Mouse (Mus musculus) gastrocnemius, adult 8-10 months (tissue): ENCODE data around the gene Nol10. TPM values are rescaled to one million over a fixed set of nuclear protein-coding genes. Genes with fewer than 3 reads are reported as not detected.

Experiments
- DNase-seq, 2 experiments: peaks; one replicate each; pipeline ENCODE4 v3.0.0; 2022; ENCODE audit warnings: low spot score in 2 of 2
- total RNA-seq, 4 experiments: library from RNA; stranded (reverse); gene quantifications; 2 replicates each; pipeline ENCODE4 v1.2.4; 2022

The Nol10 gene
- total RNA-seq, result 1 to 10 TPM; 6.8 to 9.1 (median 8.6) TPM

DNA sequence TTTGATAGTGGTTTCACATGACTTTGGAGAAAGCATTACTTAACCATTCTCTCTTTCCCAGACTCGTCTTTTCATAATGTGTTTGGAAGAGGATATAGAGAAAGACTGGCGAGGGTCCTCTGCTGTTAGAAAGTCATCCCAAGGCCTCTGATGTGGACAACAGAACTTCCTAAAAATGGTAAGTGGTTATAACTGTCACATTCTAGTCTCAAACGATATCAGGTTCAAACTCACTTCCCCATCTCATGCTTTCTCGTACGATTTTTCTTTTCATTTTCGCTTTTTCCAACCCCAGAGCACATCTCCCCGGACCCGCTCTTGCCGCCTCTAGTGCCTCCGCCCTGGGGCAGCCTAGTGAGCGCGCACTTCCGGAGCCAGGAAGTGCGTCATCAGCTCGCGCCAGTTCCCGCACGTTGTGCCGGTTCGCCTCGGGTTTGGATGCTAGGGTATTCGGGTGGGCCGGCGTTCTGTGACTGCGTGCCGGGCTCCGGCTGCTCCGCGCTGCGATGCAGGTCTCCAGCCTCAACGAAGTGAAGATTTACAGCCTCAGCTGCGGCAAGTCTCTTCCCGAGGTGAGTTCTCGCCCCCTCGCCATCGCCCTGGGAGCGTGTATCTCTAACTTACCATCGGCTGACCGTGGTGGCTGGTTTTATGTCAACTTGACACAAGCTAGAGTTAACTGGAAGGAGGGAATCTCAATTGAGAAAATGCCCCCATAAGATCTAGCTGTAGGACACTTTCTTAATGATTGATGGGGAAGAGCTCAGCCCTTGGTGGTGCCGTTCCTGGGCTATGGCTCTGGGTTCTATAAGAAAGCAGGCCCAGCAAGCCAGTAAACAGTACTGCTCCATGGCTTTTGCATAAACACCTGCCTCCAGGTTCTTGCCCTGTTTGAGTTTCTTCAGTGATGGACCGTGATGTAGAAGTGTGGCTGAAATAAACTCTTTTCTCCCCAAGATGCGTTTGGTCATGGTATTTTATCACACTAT lies at the start of gene Nol10:
Gene Nol10, plus strand, starts transcription at position 411 of the 989 bp plus-strand sequence.
- DNase-seq, result peak; percentile 73 to 74

GRCm38 (mm10) chr12:17299902-17300301 lies 48.4 kb upstream of the Nol10 start:
- DNase-seq, result no peak

GRCm38 (mm10) chr12:17305445-17305844 lies 42.8 kb upstream of the Nol10 start:
- no peak for DNase-seq

- DNase-seq, result no peak
Observed at GRCm38 (mm10) chr12:17308246-17308645, 40.0 kb upstream of the Nol10 start.

DNA sequence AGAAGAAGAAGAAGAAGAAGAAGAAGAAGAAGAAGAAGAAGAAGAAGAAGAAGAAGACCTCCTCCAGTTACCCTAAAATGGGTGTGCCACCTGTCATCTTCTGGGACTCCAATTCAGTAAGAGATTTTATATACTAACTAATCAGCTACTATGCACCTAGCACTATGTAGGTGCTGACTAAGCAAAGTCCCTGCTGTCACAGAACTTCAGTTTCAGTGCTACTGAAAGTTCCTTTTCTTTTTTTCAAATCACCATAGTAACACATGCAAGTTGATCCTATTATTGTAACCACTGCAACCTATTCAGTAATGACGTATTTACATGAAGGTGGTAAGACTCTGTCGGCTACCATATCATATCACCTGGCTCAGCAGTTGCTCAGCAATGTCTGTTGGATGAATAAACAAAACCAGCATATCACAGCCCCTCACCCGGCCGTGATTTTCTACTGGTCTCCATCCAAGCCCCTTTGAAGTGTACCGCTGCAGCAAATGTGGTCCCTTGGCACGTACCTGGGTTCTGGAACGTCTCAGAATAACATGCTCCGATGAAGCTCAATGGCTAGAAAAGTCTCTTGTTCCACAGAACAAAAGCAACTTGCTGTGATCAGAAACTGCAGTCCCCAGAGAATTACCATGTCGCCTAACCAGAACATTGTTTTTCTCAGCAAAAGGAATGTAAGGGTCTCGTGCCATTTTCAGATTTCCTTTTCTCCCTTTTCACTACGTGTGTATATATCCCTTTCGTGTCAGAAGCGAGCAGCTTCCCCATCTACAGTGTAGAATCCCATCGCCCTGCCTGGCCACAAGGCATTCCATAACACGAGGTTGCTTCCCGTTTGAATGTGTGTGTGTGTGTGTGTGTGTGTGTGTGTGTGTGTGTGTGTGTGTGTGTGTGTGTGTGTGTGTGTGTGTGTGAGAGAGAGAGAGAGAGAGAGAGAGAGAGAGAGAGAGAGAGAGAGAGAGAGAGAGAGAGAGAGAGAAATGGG lies 37.1 kb upstream of the Nol10 start:
- DNase-seq, result no peak

DNA sequence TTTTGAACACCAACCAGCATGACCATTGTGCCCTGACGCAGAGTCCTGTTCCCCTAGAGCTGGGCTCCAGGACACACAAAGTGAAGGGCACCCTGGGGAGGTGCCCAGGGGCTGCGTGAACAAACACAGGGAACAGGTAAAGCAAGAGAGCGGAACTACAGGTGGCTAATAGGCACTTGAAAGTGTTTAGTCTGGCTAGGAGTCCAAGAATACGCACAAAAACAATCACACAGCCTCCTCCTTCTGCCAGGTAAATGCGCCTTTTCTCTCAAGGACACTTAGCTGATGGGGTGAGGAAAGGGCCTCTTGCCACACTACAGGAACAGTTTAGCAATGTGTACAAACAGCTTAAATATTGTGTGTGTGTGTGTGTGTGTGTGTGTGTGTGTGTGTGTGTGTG lies 32.2 kb upstream of the Nol10 start:
- no peak for DNase-seq

GRCm38 (mm10) chr12:17317970-17318369 lies 30.3 kb upstream of the Nol10 start:
- DNase-seq, result no peak

GRCm38 (mm10) chr12:17318453-17318852 lies 29.8 kb upstream of the Nol10 start:
- DNase-seq, result no peak

DNA sequence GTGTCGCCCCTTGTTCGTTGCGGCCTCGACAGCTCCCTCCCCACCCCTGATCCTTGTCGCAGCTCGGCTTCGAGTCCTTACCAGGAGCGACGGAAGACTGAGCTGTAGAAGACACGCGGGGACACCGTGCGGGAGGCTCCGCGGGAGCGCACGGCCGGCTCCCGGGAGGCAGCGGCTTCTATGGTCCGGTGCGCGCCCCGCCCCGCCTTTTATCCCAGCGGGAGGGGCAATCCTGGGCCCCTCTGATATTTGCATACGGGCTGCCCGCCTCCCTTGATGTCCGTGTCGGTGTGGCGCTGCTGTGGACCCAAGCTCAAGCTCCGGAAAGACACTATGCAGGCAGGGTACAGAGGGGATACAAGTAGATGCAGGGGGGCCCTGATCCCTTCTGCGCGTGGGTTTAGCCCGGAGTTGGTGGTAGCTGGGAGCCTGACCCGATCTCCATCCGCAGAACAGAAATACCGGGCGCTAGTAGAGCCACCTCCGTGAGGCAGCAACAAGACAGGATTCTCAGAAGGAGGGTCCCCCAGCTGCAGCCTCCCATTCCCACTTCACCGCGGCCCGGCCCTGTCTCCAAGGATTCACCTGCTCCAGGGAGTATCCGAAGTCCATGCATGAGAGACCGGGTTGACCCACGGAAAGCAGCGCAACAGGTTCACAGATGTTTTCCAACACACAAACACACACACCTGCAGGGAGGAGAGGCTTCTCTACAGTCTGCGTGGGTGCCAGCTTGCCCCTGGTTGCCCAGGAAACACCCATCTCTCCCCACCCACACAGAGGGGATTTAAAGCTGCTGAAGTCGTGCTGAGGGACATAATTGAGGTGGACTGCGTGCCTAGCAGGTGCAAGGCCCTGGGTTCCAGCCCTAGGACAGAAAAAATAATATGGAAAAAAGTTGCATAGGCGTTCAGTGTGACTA lies 23.4 kb upstream of the Nol10 start:
- DNase-seq, result no peak

DNA sequence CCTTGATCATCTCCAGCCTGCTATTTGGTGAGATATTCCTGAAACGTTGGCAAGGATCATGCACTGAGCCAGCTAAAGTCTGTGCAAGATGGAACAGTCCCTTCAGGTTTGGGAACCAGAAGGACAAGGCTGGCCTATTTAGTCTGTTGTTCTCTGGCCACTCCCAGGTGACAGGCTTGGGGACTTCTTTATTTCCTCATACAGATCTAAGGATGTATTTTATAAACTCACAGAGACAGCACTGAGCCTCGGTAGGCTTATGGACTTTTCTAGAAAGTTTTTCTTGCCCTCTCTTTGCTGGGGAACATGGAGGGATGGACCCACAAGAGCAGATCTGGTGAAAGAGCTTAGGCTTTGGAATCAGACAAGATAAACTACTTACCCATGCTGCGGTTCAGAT lies 19.0 kb upstream of the Nol10 start, which contains the start of gene Atp6v1c2:
Gene Atp6v1c2, minus strand, starts transcription at position 101 of the 400 bp plus-strand sequence.
- DNase-seq, result no peak

GRCm38 (mm10) chr12:17333459-17333858 lies 14.8 kb upstream of the Nol10 start:
- DNase-seq, result no peak

GRCm38 (mm10) chr12:17338338-17338737 lies 9.9 kb upstream of the Nol10 start:
- no peak for DNase-seq

DNA sequence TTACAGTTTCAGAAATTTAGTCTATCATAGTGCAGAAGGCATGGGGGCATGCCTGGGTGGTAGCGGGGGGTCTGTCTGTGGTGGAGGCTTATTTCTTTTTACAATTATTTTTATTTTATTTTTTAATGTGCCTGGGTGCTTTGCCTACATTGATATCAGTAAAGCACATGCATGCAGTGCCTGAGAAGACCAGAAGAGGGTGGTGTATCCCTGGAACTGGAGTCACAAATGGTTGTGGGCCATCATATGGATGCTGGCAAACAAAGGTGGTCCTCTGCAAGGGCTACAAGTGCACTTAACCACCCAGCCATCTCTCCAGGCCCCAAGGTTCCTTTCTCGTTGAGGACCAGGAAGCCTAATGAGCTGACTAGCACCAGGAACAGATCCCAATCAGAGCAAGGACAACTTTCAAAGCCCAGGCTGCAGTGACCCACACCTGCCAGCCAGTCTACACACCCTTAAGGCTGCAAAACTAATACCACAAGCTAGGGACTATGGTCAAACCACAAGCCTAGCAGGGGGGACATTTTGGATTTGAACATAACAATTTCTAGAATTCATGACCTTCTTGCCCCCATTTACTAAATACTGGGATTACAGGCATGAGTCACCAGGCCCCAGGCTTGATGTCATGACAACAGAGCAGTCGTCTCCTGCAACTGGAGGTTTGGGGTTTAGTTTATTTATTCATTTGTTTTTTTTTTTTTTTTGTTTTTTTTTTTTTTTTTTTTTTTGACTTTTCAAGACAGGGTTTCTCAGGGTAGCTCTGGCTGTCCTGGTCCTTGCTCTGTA lies 8.9 kb upstream of the Nol10 start:
- no peak for DNase-seq

DNA sequence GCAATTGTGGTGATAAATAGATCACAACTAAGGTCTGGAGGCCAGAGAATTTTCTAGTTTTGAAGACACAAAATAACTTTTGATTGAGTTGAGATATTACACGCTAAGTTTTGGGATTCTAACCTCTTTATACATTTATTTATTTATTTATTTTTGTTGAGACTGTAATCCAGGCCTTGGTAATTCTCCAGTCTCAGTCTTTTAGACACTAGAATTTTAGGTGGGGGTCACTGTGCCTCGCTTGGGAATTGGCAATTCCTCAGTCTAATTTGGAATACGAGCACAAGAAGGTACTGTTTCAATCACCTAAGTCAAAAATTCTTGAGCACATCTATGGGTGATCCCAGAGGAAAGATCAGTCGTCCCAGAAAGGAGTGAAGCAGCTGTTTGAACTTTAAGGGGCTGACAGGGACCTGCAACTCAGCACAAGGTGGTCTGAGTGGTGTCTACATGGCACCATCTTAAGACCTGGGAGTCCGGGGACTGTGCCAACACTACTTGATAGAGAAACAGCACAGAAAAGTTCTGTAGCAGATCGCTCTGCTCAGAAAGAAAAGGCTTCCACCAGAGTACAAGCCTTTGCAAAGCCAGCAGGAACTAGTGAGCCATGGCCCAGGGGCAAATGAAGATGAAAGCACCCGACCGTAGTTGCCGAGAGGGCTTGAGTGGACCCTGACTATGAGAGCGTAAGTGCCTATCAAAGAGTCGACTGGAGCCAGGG lies 771 bp upstream of the Nol10 start:
- no peak for DNase-seq

- DNase-seq, result no peak
Observed at GRCm38 (mm10) chr12:17350106-17350505, 1.8 kb downstream of the Nol10 start.

GRCm38 (mm10) chr12:17356853-17357252 lies 8.6 kb downstream of the Nol10 start:
- no peak for DNase-seq

DNA sequence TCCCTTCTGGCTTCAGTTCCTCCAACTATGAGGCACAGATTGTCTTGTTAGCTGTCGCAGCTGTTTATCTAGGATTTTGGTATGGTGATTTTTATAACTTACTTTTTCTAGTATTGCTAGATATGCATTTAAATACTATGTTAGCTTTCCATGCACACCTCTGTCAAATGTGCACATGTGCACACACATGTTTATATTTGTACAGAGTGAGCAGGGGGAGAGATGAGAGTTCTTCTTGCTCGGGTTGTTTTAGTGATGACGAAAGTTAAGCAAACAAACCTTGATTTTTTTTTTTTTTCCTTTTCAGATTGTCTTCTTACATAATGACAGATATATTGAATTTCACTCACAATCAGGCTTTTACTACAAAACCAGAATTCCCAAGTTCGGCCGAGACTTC lies 9.5 kb downstream of the Nol10 start:
- DNase-seq, result no peak

DNA sequence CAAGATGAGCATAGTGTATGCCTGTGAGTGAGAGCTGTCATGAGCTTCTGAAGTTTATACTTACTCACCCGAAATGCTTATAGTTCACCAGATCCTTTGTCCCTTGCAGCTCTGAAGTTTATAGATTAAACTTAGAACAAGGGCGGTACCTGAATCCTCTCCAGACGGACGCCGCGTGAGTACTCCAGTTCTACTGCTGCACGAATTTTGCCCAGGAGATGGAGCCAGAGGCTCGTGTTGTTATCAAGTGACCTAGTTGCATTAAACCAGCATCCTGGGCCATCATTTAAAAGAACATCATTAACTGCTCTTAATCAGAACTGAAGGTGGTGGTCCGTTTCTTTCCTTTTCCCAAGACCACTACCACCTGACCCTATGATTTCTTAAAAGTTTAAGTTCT lies 10.7 kb downstream of the Nol10 start:
- DNase-seq, result no peak

DNA sequence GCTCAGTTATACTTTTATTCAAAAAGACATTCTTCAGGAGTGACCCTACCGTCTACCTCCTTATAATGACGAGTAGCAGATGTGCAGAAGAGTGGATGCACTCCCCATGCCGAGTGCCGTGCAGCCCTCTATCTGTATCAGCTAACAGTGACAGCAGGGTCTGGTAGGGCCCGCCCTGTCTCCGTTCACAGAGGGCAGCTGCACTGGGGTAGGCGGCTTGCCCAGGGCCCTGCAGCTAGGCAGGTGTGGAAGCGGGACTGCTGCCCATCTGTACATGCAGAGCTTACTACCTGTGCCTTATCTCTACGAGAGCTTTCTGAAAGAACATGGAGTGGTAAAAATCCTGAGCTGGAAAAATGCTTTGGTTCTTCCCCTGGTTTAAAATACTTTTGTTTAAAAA lies 11.8 kb downstream of the Nol10 start:
- DNase-seq, result no peak
